In genomic region chr12:3868676-3869458, GRCm38 (mm10) we compare ENCODE assay signal across 10 mouse cellular contexts.
DNase-seq lines count a peak whose midpoint lies in the region; ATAC-seq lines count a peak whose summit lies in the region.
"Had no signal": no experiment of that assay in that cellular context is flagged by ENCODE, and none has a peak within 500 bp of the region (broad histone marks: within the 10 kb centered on the region; RNA-seq: fewer than 3 reads in every experiment).

No protein-coding gene starts in this region.

- H3K9ac ChIP-seq in kidney, embryonic 16.5 days (replicated peaks; ENCODE audit: low read length): no peak overlapping the region
- H3K9ac ChIP-seq in heart, embryonic 14.5 days (ENCODE audit: low read length): no peak overlapping the region
- H3K9ac ChIP-seq in hindbrain, embryonic 13.5 days: no peak overlapping the region
- H3K9ac ChIP-seq: embryonic facial prominence, embryonic 13.5 days; limb, embryonic 12.5 days had no signal

- peaks cover 36% of the 10 kb centered on the region for H3K36me3 ChIP-seq in kidney, embryonic 16.5 days (ENCODE audit: insufficient read depth, low read length)
- H3K36me3 ChIP-seq in heart, embryonic 14.5 days (ENCODE audit: control insufficient read depth, insufficient read depth, low read length): peaks cover 53% of the 10 kb centered on the region
- H3K36me3 ChIP-seq in hindbrain, embryonic 13.5 days: peaks cover 46% of the 10 kb centered on the region

- H3K27me3 ChIP-seq in kidney, embryonic 16.5 days (ENCODE audit: insufficient read depth, low read length): no peaks in the 10 kb centered on the region
- H3K27me3 ChIP-seq in heart, embryonic 14.5 days (ENCODE audit: control insufficient read depth, insufficient read depth, low read length): no peaks in the 10 kb centered on the region
- no peaks in the 10 kb centered on the region for H3K27me3 ChIP-seq in hindbrain, embryonic 13.5 days
- H3K27me3 ChIP-seq: embryonic facial prominence, embryonic 13.5 days; limb, embryonic 12.5 days had no signal

- H3K9me3 ChIP-seq in kidney, embryonic 16.5 days (ENCODE audit: low read length): no peaks in the 10 kb centered on the region
- no peaks in the 10 kb centered on the region for H3K9me3 ChIP-seq in heart, embryonic 14.5 days (ENCODE audit: control insufficient read depth, low read length)
- H3K9me3 ChIP-seq in hindbrain, embryonic 13.5 days: no peaks in the 10 kb centered on the region
- H3K9me3 ChIP-seq: embryonic facial prominence, embryonic 13.5 days; limb, embryonic 12.5 days had no signal

- H3K4me2 ChIP-seq in kidney, embryonic 16.5 days (replicated peaks; ENCODE audit: low read depth, low read length): no peak overlapping the region
- H3K4me2 ChIP-seq in heart, embryonic 14.5 days (ENCODE audit: low read length): no peak overlapping the region
- H3K4me2 ChIP-seq in hindbrain, embryonic 13.5 days: no peak overlapping the region
- H3K4me2 ChIP-seq: embryonic facial prominence, embryonic 13.5 days; limb, embryonic 12.5 days had no signal

- H3K4me1 ChIP-seq in kidney, embryonic 16.5 days (ENCODE audit: insufficient read depth, low read length): peaks cover 27% of the 10 kb centered on the region
- H3K4me1 ChIP-seq in heart, embryonic 14.5 days (ENCODE audit: control insufficient read depth in 2 of 2, insufficient read depth in 2 of 2, low read length in 2 of 2): peaks cover 45 to 78% of the 10 kb centered on the region in 2 experiments
- peaks cover 25% of the 10 kb centered on the region for H3K4me1 ChIP-seq in hindbrain, embryonic 13.5 days (replicated peaks)

- no peak for ATAC-seq in kidney, embryonic 16.5 days (ENCODE audit: low FRiP score, low TSS enrichment)
- ATAC-seq in heart, embryonic 14.5 days (ENCODE audit: insufficient number of reproducible peaks, insufficient read depth, low FRiP score, low read depth): peak; percentile 44; the same call in 1 of the 2 replicates
- ATAC-seq in megakaryocyte progenitor cell, adult 5-6 weeks (replicated peaks; ENCODE audit: poor library complexity): peak; percentile 18
- ATAC-seq in hindbrain, embryonic 13.5 days (ENCODE audit: low FRiP score): no peak

- peak; percentile 74 for DNase-seq in kidney, adult 11 months
- DNase-seq in 416B (ENCODE audit: low read depth): peak; percentile 93
- DNase-seq in cerebellum, adult 9-10 months: peak; percentile 86
- DNase-seq in thymus, postnatal 0 days (ENCODE audit: low spot score): no peak

- 76% methylated on average over 7 of the region's 7 CpGs for WGBS in kidney, embryonic 16.5 days
- 32% methylated on average over 7 of the region's 7 CpGs for WGBS in heart, embryonic 14.5 days
- 87% methylated on average over 7 of the region's 7 CpGs for WGBS in hindbrain, embryonic 13.5 days

- no peak overlapping the region for H3K27ac ChIP-seq in kidney, embryonic 16.5 days (ENCODE audit: low read length)
- H3K27ac ChIP-seq in heart, embryonic 14.5 days (replicated peaks in 1 of 2; ENCODE audit: control insufficient read depth in 1 of 2, insufficient read depth in 1 of 2, low read depth in 2 of 2, low read length in 2 of 2): peak overlapping the region; percentile 79 to 87
- H3K27ac ChIP-seq in hindbrain, embryonic 13.5 days: no peak overlapping the region
- H3K27ac ChIP-seq: embryonic facial prominence, embryonic 13.5 days; limb, embryonic 12.5 days had no signal

- H3K4me3 ChIP-seq in kidney, embryonic 16.5 days (ENCODE audit: low read length): no peak overlapping the region
- H3K4me3 ChIP-seq in heart, embryonic 14.5 days (ENCODE audit: control insufficient read depth in 1 of 2, insufficient read depth in 1 of 2, low read depth in 1 of 2, low read length in 2 of 2): no peak overlapping the region
- H3K4me3 ChIP-seq in hindbrain, embryonic 13.5 days: no peak overlapping the region
- H3K4me3 ChIP-seq: embryonic facial prominence, embryonic 13.5 days; limb, embryonic 12.5 days had no signal

Comparison
In these comparisons a context has a peak if more than half of its experiments do, and no peak if none do; other contexts are left out.
1. ATAC-seq: peak in heart, embryonic 14.5 days (single experiment) and megakaryocyte progenitor cell, adult 5-6 weeks (single experiment); none in kidney, embryonic 16.5 days (single experiment) and hindbrain, embryonic 13.5 days (single experiment).
2. H3K27ac ChIP-seq: peak in heart, embryonic 14.5 days (2 of 2); none in kidney, embryonic 16.5 days (single experiment) and hindbrain, embryonic 13.5 days (single experiment).